Mouse (Mus musculus) CH12.LX (cell line): Measurements from ENCODE around the gene Zfp768. TPM values are rescaled to one million over a fixed set of nuclear protein-coding genes. Genes with fewer than 3 reads are reported as not detected.

Experiments used
- DNase-seq: peaks from one replicate; pipeline ENCODE4 v3.0.0-alpha.2; 2013; ENCODE audit errors: extremely low read depth
- H3K27ac ChIP-seq: 2 replicates; pipeline ENCODE4 v1.5.1; 2012; ENCODE audit warnings: low read depth, mild to moderate bottlenecking, control low read depth, moderate library complexity; ENCODE audit not compliant: insufficient read depth
- H3K27me3 ChIP-seq: replicated peaks from 2 replicates; pipeline ENCODE3; 2012; ENCODE audit warnings: inconsistent platforms
- H3K36me3 ChIP-seq, 2 experiments: replicated peaks in 1 of 2; 2 replicates each; pipeline versions ENCODE3 to v1.6.1; 2012; ENCODE audit warnings: inconsistent platforms in 1 of 2, low read length in 1 of 2, mild to moderate bottlenecking in 1 of 2, mixed read lengths in 1 of 2, moderate library complexity in 1 of 2; ENCODE audit not compliant: control insufficient read depth in 1 of 2, insufficient read depth in 1 of 2
- H3K4me1 ChIP-seq, 2 experiments: 2 replicates each; pipeline ENCODE4 v1.6.1; 2012; ENCODE audit warnings: inconsistent platforms in 1 of 2, moderate library complexity in 1 of 2; ENCODE audit not compliant: insufficient read depth in 2 of 2, control insufficient read depth in 1 of 2
- H3K4me2 ChIP-seq: 2 replicates; pipeline ENCODE4 v1.6.1; 2012; ENCODE audit warnings: low read depth, mild to moderate bottlenecking, control low read depth; ENCODE audit not compliant: poor library complexity, insufficient read depth, severe bottlenecking
- H3K4me3 ChIP-seq, 3 experiments: fragments of 150-350 bp in 1 of 3; sonication (generic) in 1 of 3; replicated peaks in 1 of 3; 2 replicates each; pipeline versions ENCODE3 to v1.5.1; 2011 to 2012; ENCODE audit warnings: low read depth in 2 of 3, low read length in 2 of 3, mild to moderate bottlenecking in 2 of 3, moderate library complexity in 2 of 3, control low read depth in 1 of 3, improper control_type of control experiment in 1 of 3, inconsistent platforms in 1 of 3, mixed read lengths in 1 of 3; ENCODE audit not compliant: poor library complexity in 1 of 3
- H3K79me2 ChIP-seq: replicated peaks from 2 replicates; pipeline ENCODE4 v1.6.1; 2012; ENCODE audit warnings: mild to moderate bottlenecking, moderate library complexity; ENCODE audit not compliant: control insufficient read depth, poor library complexity, insufficient read depth, severe bottlenecking; ENCODE audit errors: extremely low read depth
- H3K9ac ChIP-seq: 2 replicates; pipeline ENCODE4 v1.6.1; 2012; ENCODE audit warnings: low read depth, mild to moderate bottlenecking, control low read depth, moderate library complexity; ENCODE audit not compliant: insufficient read depth
- H3K9me3 ChIP-seq: replicated peaks from 2 replicates; pipeline ENCODE3; 2012; ENCODE audit warnings: low read length, inconsistent platforms, mixed read lengths
- BHLHE40 ChIP-seq: IDR thresholded peaks from 2 replicates; pipeline ENCODE4 v1.6.1; 2011; ENCODE audit warnings: mild to moderate bottlenecking, low read depth, low read length, improper control_type of control experiment
- CHD1 ChIP-seq: IDR thresholded peaks from 2 replicates; pipeline ENCODE4 v1.6.1; 2012; ENCODE audit warnings: low read depth, low read length, improper control_type of control experiment, inconsistent platforms
- CTCF ChIP-seq, 2 experiments: IDR thresholded peaks in 1 of 2; conservative IDR thresholded peaks in 1 of 2; 2 replicates each; pipeline ENCODE4 v1.5.1; 2011 to 2012; ENCODE audit warnings: low read depth in 2 of 2, low read length in 2 of 2, improper control_type of control experiment in 1 of 2, inconsistent platforms in 1 of 2, mild to moderate bottlenecking in 1 of 2, moderate library complexity in 1 of 2
- ELF1 ChIP-seq: IDR thresholded peaks from 2 replicates; pipeline ENCODE4 v1.6.1; 2014; ENCODE audit warnings: low read depth, mild to moderate bottlenecking, inconsistent platforms, low read length, improper control_type of control experiment
- EP300 ChIP-seq: IDR thresholded peaks from 2 replicates; pipeline ENCODE4 v1.6.1; 2011; ENCODE audit warnings: low read length, improper control_type of control experiment
- HCFC1 ChIP-seq: IDR thresholded peaks from 2 replicates; pipeline ENCODE4 v1.6.1; 2012; ENCODE audit warnings: low read depth, mild to moderate bottlenecking, inconsistent platforms, low read length, improper control_type of control experiment
- JUN ChIP-seq: IDR thresholded peaks from 2 replicates; pipeline ENCODE4 v1.6.1; 2011; ENCODE audit warnings: low read depth, mild to moderate bottlenecking, low read length, improper control_type of control experiment, moderate library complexity; ENCODE audit not compliant: insufficient read depth
- JUND ChIP-seq: conservative IDR thresholded peaks from 2 replicates; pipeline ENCODE4 v1.6.1; 2011; ENCODE audit warnings: low read depth, low read length, improper control_type of control experiment
- MXI1 ChIP-seq: IDR thresholded peaks from 2 replicates; pipeline ENCODE4 v1.6.1; 2011; ENCODE audit warnings: mild to moderate bottlenecking, low read depth, low read length, improper control_type of control experiment
- MYC ChIP-seq: IDR thresholded peaks from 2 replicates; pipeline ENCODE4 v1.6.1; 2011; ENCODE audit warnings: low read depth, mild to moderate bottlenecking, improper control_type of control experiment, low read length
- NELFE ChIP-seq: IDR thresholded peaks from 2 replicates; pipeline ENCODE4 v1.6.1; 2011; ENCODE audit warnings: low read depth, low read length, improper control_type of control experiment
- NRF1 ChIP-seq: IDR thresholded peaks from 2 replicates; pipeline ENCODE4 v1.6.1; 2014; ENCODE audit warnings: low read depth, mild to moderate bottlenecking, inconsistent platforms, low read length, improper control_type of control experiment, moderate library complexity
- PAX5 ChIP-seq: IDR thresholded peaks from 2 replicates; pipeline ENCODE4 v1.6.1; 2012; ENCODE audit warnings: low read length, inconsistent platforms, mixed read lengths
- POLR2A ChIP-seq: IDR thresholded peaks from 2 replicates; pipeline ENCODE4 v1.6.1; 2011; ENCODE audit warnings: low read depth, mild to moderate bottlenecking, improper control_type of control experiment, low read length
- RCOR1 ChIP-seq: conservative IDR thresholded peaks from 2 replicates; pipeline ENCODE4 v1.6.1; 2012; ENCODE audit warnings: low read depth, mild to moderate bottlenecking, inconsistent platforms, low read length, improper control_type of control experiment
- SIN3A ChIP-seq: IDR thresholded peaks from 2 replicates; pipeline ENCODE4 v1.6.1; 2012; ENCODE audit warnings: low read length, improper control_type of control experiment, inconsistent platforms
- SMC3 ChIP-seq: IDR thresholded peaks from 2 replicates; pipeline ENCODE4 v1.6.1; 2011; ENCODE audit warnings: low read depth, low read length, improper control_type of control experiment
- TCF12 ChIP-seq: IDR thresholded peaks from 2 replicates; pipeline ENCODE4 v1.6.1; 2014; ENCODE audit warnings: low read depth, mild to moderate bottlenecking, inconsistent platforms, low read length, improper control_type of control experiment
- ZMIZ1 ChIP-seq: IDR thresholded peaks from 2 replicates; pipeline ENCODE4 v1.6.1; 2012; ENCODE audit warnings: low read depth, mild to moderate bottlenecking, inconsistent platforms, low read length, improper control_type of control experiment
- ZNF384 ChIP-seq: IDR thresholded peaks from 2 replicates; pipeline ENCODE4 v1.6.1; 2012; ENCODE audit warnings: low read depth, low read length, improper control_type of control experiment, inconsistent platforms
- dilution Hi-C: fragments of 300-500 bp; cut with MboI; formaldehyde crosslinking; loops from 2 replicates; pipeline ENCODE4 v1.14.3; 2020; ENCODE audit warnings: low sequenced_read_pairs; ENCODE audit not compliant: extremely low pct_unique_long_range_greater_than_20kb, extremely low pct_ligation_motif_present
- in situ Hi-C: fragments of 300-500 bp; cut with MboI; formaldehyde crosslinking; loops from 3 replicates; pipeline ENCODE4 v1.14.3; 2019; ENCODE audit warnings: low sequenced_read_pairs, low pct_ligation_motif_present, low pct_unique_long_range_greater_than_20kb, mixed read lengths
- polyA plus RNA-seq: library from polyadenylated mRNA; unstranded; fragments of >175 nt; gene quantifications from 2 replicates; pipeline ENCODE4 v1.2.1, GENCODE M21; 2012; ENCODE audit warnings: low read depth; ENCODE audit not compliant: insufficient read length
- total RNA-seq, 2 experiments: library from RNA; depleted of rRNA; stranded (reverse); fragments of 300-350 nt in 1 of 2; fragments of >200 nt in 1 of 2; gene quantifications; 2 replicates each; pipeline ENCODE4 v1.2.3; 2012 to 2014

The Zfp768 gene
- total and polyA plus RNA-seq, 3 experiments: 5.0 to 9.9 (median 6.4) TPM

- no peaks in the 10 kb centered on the region; a peak in 1 of 4 replicates for H3K4me1 ChIP-seq
- H3K9me3 ChIP-seq: no peaks in the 10 kb centered on the region
- H3K27ac ChIP-seq: no peak overlapping the region
- dilution Hi-C loops: no loop called here
- peaks cover 16% of the 10 kb centered on the region for H3K27me3 ChIP-seq
- H3K4me3 ChIP-seq: no peak overlapping the region
- no peak overlapping the region for H3K4me2 ChIP-seq
- DNase-seq: no peak
- H3K36me3 ChIP-seq: no peaks in the 10 kb centered on the region
- in situ Hi-C loops: loop anchor here (5.0 to 25.0 kb wide), 2 partner anchors 116 to 401 kb away; partner anchors contain the start of genes Fbrs and Orai3
- TF ChIP-seq TCF12: no peak
- TF ChIP-seq JUN: no peak
- TF ChIP-seq MXI1: no peak
- no peak for TF ChIP-seq ZMIZ1
- no peak for TF ChIP-seq BHLHE40
- no peak for TF ChIP-seq JUND
- no peak for TF ChIP-seq ELF1
- TF ChIP-seq NELFE: no peak
- TF ChIP-seq PAX5: no peak
- no peak for TF ChIP-seq SIN3A
- no peak for TF ChIP-seq CTCF (conservative IDR thresholded peaks at IDR 0.05 in 1 of 2, IDR thresholded peaks at IDR 0.05 in 1 of 2; ENCODE audit: low read depth in 2 of 2, low read length in 2 of 2)
- TF ChIP-seq CHD1: no peak
- TF ChIP-seq, all 38 proteins: peak for 0
- H3K79me2 ChIP-seq: no peaks in the 10 kb centered on the region
- H3K9ac ChIP-seq: no peak overlapping the region
These were observed 16.1 kb upstream of the Zfp768 start for GRCm38 (mm10) chr7:127361449-127361848.

- TF ChIP-seq NELFE: no peak
- TF ChIP-seq SMC3: no peak
- no peak for TF ChIP-seq JUN
- TF ChIP-seq NRF1: no peak
- no peak for TF ChIP-seq POLR2A
- no peak for TF ChIP-seq ZNF384
- TF ChIP-seq MXI1: no peak
- TF ChIP-seq EP300: no peak
- no peak for TF ChIP-seq RCOR1
- TF ChIP-seq MYC: no peak
- no peak for TF ChIP-seq HCFC1
- no peak overlapping the region for H3K9ac ChIP-seq
- H3K9me3 ChIP-seq: no peaks in the 10 kb centered on the region
- H3K79me2 ChIP-seq: no peaks in the 10 kb centered on the region
- dilution Hi-C loops (no loop called here), in situ Hi-C loops (loop anchor here (5.0 to 25.0 kb wide), 2 partner anchors 117 to 402 kb away; partner anchors contain the start of genes Fbrs and Orai3)
- H3K27me3 ChIP-seq: peaks cover 16% of the 10 kb centered on the region
- no peak overlapping the region for H3K4me2 ChIP-seq
- no peak for DNase-seq
- H3K4me3 ChIP-seq: no peak overlapping the region
- H3K36me3 ChIP-seq: no peaks in the 10 kb centered on the region
- H3K27ac ChIP-seq: no peak overlapping the region
- H3K4me1 ChIP-seq: no peaks in the 10 kb centered on the region; a peak in 1 of 4 replicates
These were observed 14.9 kb upstream of the Zfp768 start for GRCm38 (mm10) chr7:127360265-127360664.
